9 mouse cellular contexts compared by ENCODE assay signal in genomic region chr8:60466686-60467335, GRCm38 (mm10). TPM values are rescaled to one million over a fixed set of nuclear protein-coding genes. Genes with fewer than 3 reads are reported as not detected.
DNase-seq lines count a peak whose midpoint lies in the region; ATAC-seq and TF ChIP-seq lines count a peak whose summit lies in the region.
"Had no signal": no experiment of that assay in that cellular context is flagged by ENCODE, and none has a peak within 500 bp of the region (broad histone marks: within the 10 kb centered on the region; RNA-seq: fewer than 3 reads in every experiment).

No protein-coding gene starts in this region.

- no peak overlapping the region for H3K4me2 ChIP-seq in forebrain, embryonic 12.5 days
- H3K4me2 ChIP-seq in midbrain, embryonic 12.5 days (replicated peaks): 0 out of 2 replicates have a peak overlapping the region, but pooled peaks have one; percentile 13
- peak overlapping the region; percentile 28; the same call in 1 of the 2 replicates for H3K4me2 ChIP-seq in stomach, embryonic 16.5 days (ENCODE audit: low read depth, low read length)

- H3K9ac ChIP-seq in forebrain, embryonic 12.5 days: no peak overlapping the region
- H3K9ac ChIP-seq in midbrain, embryonic 12.5 days (replicated peaks): no peak overlapping the region
- 0 out of 2 replicates have a peak overlapping the region, but pooled peaks have one; percentile 24 for H3K9ac ChIP-seq in stomach, embryonic 16.5 days (ENCODE audit: low read length)

- no peaks in the 10 kb centered on the region for H3K36me3 ChIP-seq in forebrain, embryonic 12.5 days (replicated peaks)
- no peaks in the 10 kb centered on the region for H3K36me3 ChIP-seq in midbrain, embryonic 12.5 days
- H3K36me3 ChIP-seq in stomach, embryonic 16.5 days (ENCODE audit: control insufficient read depth, insufficient read depth, low read length): no peaks in the 10 kb centered on the region

- peak; percentile 91 for ATAC-seq in forebrain, embryonic 12.5 days (ENCODE audit: low FRiP score)
- ATAC-seq in midbrain, embryonic 12.5 days (ENCODE audit: low FRiP score, low read depth): peak; percentile 81
- ATAC-seq in stomach, embryonic 16.5 days (ENCODE audit: insufficient read depth, low FRiP score): no peak

- H3K4me3 ChIP-seq in gastrocnemius, adult 2 months: no peak overlapping the region; the same call in 1 of the 2 replicates
- H3K4me3 ChIP-seq in forebrain, embryonic 12.5 days (replicated peaks): no peak overlapping the region
- peak overlapping the region; percentile 46 for H3K4me3 ChIP-seq in left cerebral cortex, adult 2 months
- H3K4me3 ChIP-seq in midbrain, embryonic 12.5 days: no peak overlapping the region
- no peak overlapping the region for H3K4me3 ChIP-seq in stomach, embryonic 16.5 days (replicated peaks; ENCODE audit: low read length)

- WGBS in forebrain, embryonic 12.5 days: 36% methylated on average over 15 of the region's 15 CpGs
- 32% methylated on average over 15 of the region's 15 CpGs for WGBS in midbrain, embryonic 12.5 days
- WGBS in stomach, embryonic 16.5 days: 38% methylated on average over 15 of the region's 15 CpGs

- H3K4me1 ChIP-seq in forebrain, embryonic 12.5 days: no peaks in the 10 kb centered on the region
- H3K4me1 ChIP-seq in midbrain, embryonic 12.5 days: no peaks in the 10 kb centered on the region; the same call in 1 of the 2 replicates
- H3K4me1 ChIP-seq in stomach, embryonic 16.5 days (ENCODE audit: control insufficient read depth, insufficient read depth, low read length): no peaks in the 10 kb centered on the region

- H3K27ac ChIP-seq in gastrocnemius, adult 2 months: no peak overlapping the region
- H3K27ac ChIP-seq in forebrain, embryonic 12.5 days: no peak overlapping the region
- no peak overlapping the region for H3K27ac ChIP-seq in left cerebral cortex, adult 2 months
- no peak overlapping the region for H3K27ac ChIP-seq in midbrain, embryonic 12.5 days (replicated peaks)
- H3K27ac ChIP-seq in stomach, embryonic 16.5 days (ENCODE audit: low read length): no peak overlapping the region
- H3K27ac ChIP-seq: macrophage had no signal

- intact Hi-C loops in gastrocnemius, adult 2 months (cut with DNase I): loop anchor here (10.0 kb wide), 1 partner anchor 1582 kb away; no protein-coding TSS in a partner anchor
- intact Hi-C loops in left cerebral cortex, adult 2 months (cut with DNase I): loop anchor here (2.0 to 10.0 kb wide), 3 partner anchors 1580 to 1900 kb away; no protein-coding TSS in a partner anchor

- peak; percentile 83 for TF ChIP-seq CTCF in gastrocnemius, adult 2 months (IDR thresholded peaks at IDR 0.05)
- TF ChIP-seq CTCF in left cerebral cortex, adult 2 months (IDR thresholded peaks at IDR 0.05): peak; percentile 92

- no peaks in the 10 kb centered on the region for H3K9me3 ChIP-seq in forebrain, embryonic 12.5 days
- no peaks in the 10 kb centered on the region for H3K9me3 ChIP-seq in midbrain, embryonic 12.5 days
- no peaks in the 10 kb centered on the region for H3K9me3 ChIP-seq in stomach, embryonic 16.5 days (replicated peaks; ENCODE audit: control insufficient read depth, low read length)

- no peaks in the 10 kb centered on the region for H3K27me3 ChIP-seq in forebrain, embryonic 12.5 days
- H3K27me3 ChIP-seq in midbrain, embryonic 12.5 days: no peaks in the 10 kb centered on the region
- no peaks in the 10 kb centered on the region for H3K27me3 ChIP-seq in stomach, embryonic 16.5 days (ENCODE audit: control insufficient read depth, insufficient read depth, low read length)

- peak; percentile 60 for DNase-seq in gastrocnemius, adult 2 months
- no peak for DNase-seq in gastrocnemius, postnatal 25 days
- DNase-seq in brain, embryonic 18.5 days (ENCODE audit: low read depth, low spot score): peak; percentile 57
- DNase-seq in hindlimb bud, embryonic 11.5 days (ENCODE audit: extremely low spot score, low read depth, low spot score): peak; percentile 20
- peak; percentile 76 to 79 for DNase-seq in left cerebral cortex, adult 2 months (ENCODE audit: extremely low spot score in 1 of 2, low spot score in 2 of 2)

RNA-seq across cellular contexts. Expression of gene Gm10283, which starts 36.2 kb away (rescaled TPM):
- not detected for total RNA-seq in gastrocnemius, adult 2 months (2021)
- total RNA-seq in gastrocnemius, postnatal 25 days (2021): not detected
- polyA plus RNA-seq in forebrain, embryonic 12.5 days (2016; fragmentation: Nextera tagmentation; extraction: Ambion mirVana): not detected in 2 replicates
- not detected for total RNA-seq in left cerebral cortex, adult 2 months (2021)
- polyA plus RNA-seq in midbrain, embryonic 12.5 days (2016; fragmentation: Nextera tagmentation; extraction: Ambion mirVana): not detected in 2 replicates
- not detected in 2 replicates for polyA plus RNA-seq in stomach, embryonic 16.5 days (2015; fragmentation: Nextera tagmentation; extraction: Ambion mirVana)
- polyA plus RNA-seq: macrophage had no signal

RNA-seq across cellular contexts. Expression of gene Aadat, which starts 38.9 kb away (rescaled TPM):
- not detected for total RNA-seq in gastrocnemius, adult 2 months (2021)
- not detected for total RNA-seq in gastrocnemius, postnatal 25 days (2021)
- polyA plus RNA-seq in forebrain, embryonic 12.5 days (2016; fragmentation: Nextera tagmentation; extraction: Ambion mirVana): 0.78 and 1.3 TPM in 2 replicates
- total RNA-seq in left cerebral cortex, adult 2 months (2021): under 1 TPM; 0.30 to 0.72 TPM
- polyA plus RNA-seq in midbrain, embryonic 12.5 days (2016; fragmentation: Nextera tagmentation; extraction: Ambion mirVana): 1.3 and 1.9 TPM in 2 replicates
- 0.61 and 0.69 TPM in 2 replicates for polyA plus RNA-seq in stomach, embryonic 16.5 days (2015; fragmentation: Nextera tagmentation; extraction: Ambion mirVana)
- polyA plus RNA-seq: macrophage had no signal
